Mouse (Mus musculus) kidney, embryonic 16.5 days (tissue): ENCODE data around the gene Dnhd1. TPM values are rescaled to one million over a fixed set of nuclear protein-coding genes. Genes with fewer than 3 reads are reported as not detected.
"Not testable (repeated sequence)": the region's sequence is repeated elsewhere in the genome, so short reads cannot be mapped to it uniquely, and the experiment has no call there.

Experiments used
- ATAC-seq: fragments of 200-750 bp; cut with Nextera tagmentation; 2 replicates; pipeline ENCODE4 v1.8.0; 2017; ENCODE audit warnings: moderate TSS enrichment; ENCODE audit not compliant: low FRiP score, low TSS enrichment
- H3K27ac ChIP-seq: fragments of 300-500 bp; sonication (generic); 2 replicates; pipeline ENCODE4 v1.5.1; 2014; ENCODE audit warnings: low read length
- H3K27me3 ChIP-seq: fragments of 300-500 bp; sonication (generic); 2 replicates; pipeline ENCODE4 v1.6.1; 2014; ENCODE audit warnings: low read length, control low read depth, mixed read lengths; ENCODE audit not compliant: insufficient read depth
- H3K36me3 ChIP-seq: fragments of 300-500 bp; sonication (generic); 2 replicates; pipeline ENCODE4 v1.6.1; 2014; ENCODE audit warnings: low read length, control low read depth, mixed read lengths; ENCODE audit not compliant: insufficient read depth
- H3K4me1 ChIP-seq: fragments of 300-500 bp; sonication (generic); 2 replicates; pipeline ENCODE4 v1.6.1; 2014; ENCODE audit warnings: low read length, control low read depth, mixed read lengths; ENCODE audit not compliant: insufficient read depth
- H3K4me2 ChIP-seq: fragments of 300-500 bp; sonication (generic); replicated peaks from 2 replicates; pipeline ENCODE4 v1.6.1; 2014; ENCODE audit warnings: low read depth, low read length
- H3K4me3 ChIP-seq: fragments of 300-500 bp; sonication (generic); 2 replicates; pipeline ENCODE4 v1.5.1; 2014; ENCODE audit warnings: mild to moderate bottlenecking, low read length
- H3K9ac ChIP-seq: fragments of 300-500 bp; sonication (generic); replicated peaks from 2 replicates; pipeline ENCODE4 v1.6.1; 2014; ENCODE audit warnings: low read length
- H3K9me3 ChIP-seq: fragments of 300-500 bp; sonication (generic); 2 replicates; pipeline ENCODE4 v1.6.1; 2016; ENCODE audit warnings: low read length, control low read depth
- WGBS: fragments of 180-500 bp; shearing (Covaris S2); extraction: QIAGEN DNeasy Blood & Tissue Kit; methylation state at CpG from one replicate; pipeline ENCODE4 v1.1.7; 2014; 5-methylcytosine and 5-hydroxymethylcytosine counted together
- polyA plus RNA-seq: library from polyadenylated mRNA; unstranded; fragments of >200 nt; fragmentation: Nextera tagmentation; extraction: Ambion mirVana; gene quantifications from 2 replicates; pipeline ENCODE4 v1.2.1, GENCODE M21; 2015

Gene Dnhd1
- polyA plus RNA-seq, 1 experiment from 2014 or later, result 1.7 TPM

- Histone ChIP-seq H3K36me3 (peaks cover 48% of the 10 kb centered on the region), H3K4me3 (peak within 1 kb of the TSS; percentile 72), H3K27me3 (no peaks in the 10 kb centered on the region), H3K27ac (peak within 1 kb of the TSS; percentile 95), H3K9ac (peak within 1 kb of the TSS; percentile 85), H3K4me2 (peak within 1 kb of the TSS; percentile 79), H3K9me3 (no peaks in the 10 kb centered on the region), H3K4me1 (peaks cover 36% of the 10 kb centered on the region)
- peak; percentile 1; the same call in 1 of the 2 replicates for ATAC-seq
- under 1% methylated on average over 30 of the region's 30 CpGs for WGBS
These were observed 86.4 kb downstream of the Dnhd1 start, which contains the start of gene Rrp8 for GRCm38 (mm10) chr7:105736911-105737521. Rrp8 (minus strand) TSS chr7:105737385.

- Histone ChIP-seq H3K9me3 (no peaks in the 10 kb centered on the region), H3K9ac (peak overlapping the region; percentile 85), H3K4me2 (peak overlapping the region; percentile 79), H3K4me1 (peaks cover 36% of the 10 kb centered on the region), H3K27me3 (no peaks in the 10 kb centered on the region), H3K4me3 (peak overlapping the region; percentile 72), H3K36me3 (peaks cover 47% of the 10 kb centered on the region), H3K27ac (peak overlapping the region; percentile 83)
- 23% methylated on average over 3 of the region's 3 CpGs for WGBS
- ATAC-seq, result no peak
These were observed 87.0 kb downstream of the Dnhd1 start for GRCm38 (mm10) chr7:105737648-105738047.

DNA sequence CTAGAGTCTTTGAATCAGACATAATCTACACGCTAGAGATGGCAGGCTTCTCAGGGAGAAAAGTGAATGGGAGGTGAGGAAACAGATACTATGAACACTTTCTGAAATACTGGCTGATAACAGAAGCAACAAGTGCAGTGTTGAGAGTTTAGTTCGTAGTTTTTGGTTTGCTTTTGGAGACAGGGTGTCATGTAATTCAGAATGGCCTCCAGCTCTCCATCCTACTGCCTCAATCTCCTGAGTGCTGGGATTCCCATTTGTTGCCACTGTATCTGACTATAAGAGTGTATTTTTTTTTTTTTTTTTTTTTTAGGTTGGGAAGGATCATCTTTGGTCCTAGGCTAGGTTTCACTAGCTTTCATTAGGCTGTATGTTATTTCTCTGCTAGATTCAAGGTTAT, 87.7 kb downstream of the Dnhd1 start:
- Histone ChIP-seq H3K4me3 (peak overlapping the region; percentile 72), H3K4me2 (peak overlapping the region; percentile 79), H3K9ac (peak overlapping the region; percentile 53; the same call in 1 of the 2 replicates), H3K36me3 (peaks cover 45% of the 10 kb centered on the region), H3K27me3 (no peaks in the 10 kb centered on the region), H3K27ac (peak overlapping the region; percentile 95), H3K9me3 (no peaks in the 10 kb centered on the region), H3K4me1 (peaks cover 41% of the 10 kb centered on the region)
- ATAC-seq, result no peak
- 78% methylated on average over 2 of the region's 2 CpGs for WGBS

DNA sequence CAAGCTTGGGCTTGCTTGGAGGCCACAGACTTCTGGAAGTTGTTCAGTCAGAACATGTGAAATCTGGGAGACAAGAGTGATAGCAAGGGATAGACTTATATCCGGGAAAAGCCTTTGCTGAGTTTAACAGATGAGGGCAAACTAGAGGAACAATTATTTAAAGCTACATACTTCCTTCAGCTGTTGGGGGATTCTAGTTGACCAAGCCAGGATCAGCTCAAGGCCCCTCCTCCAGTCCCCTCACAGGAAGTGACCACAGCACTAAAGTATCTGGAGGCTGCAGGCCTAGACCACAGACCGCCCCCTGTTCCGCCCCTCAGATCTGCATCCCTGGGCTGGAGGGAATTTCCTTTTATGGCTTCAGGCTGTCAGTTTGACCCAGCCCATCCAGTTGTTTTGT, 88.3 kb downstream of the Dnhd1 start:
- H3K4me2 ChIP-seq, result peak overlapping the region; percentile 79
- H3K36me3 ChIP-seq, result peaks cover 38% of the 10 kb centered on the region
- peak; percentile 83 for ATAC-seq
- peak overlapping the region; percentile 53 for H3K9ac ChIP-seq
- H3K4me1 ChIP-seq, result peaks cover 46% of the 10 kb centered on the region
- no peaks in the 10 kb centered on the region for H3K9me3 ChIP-seq
- H3K27me3 ChIP-seq, result no peaks in the 10 kb centered on the region
- H3K27ac ChIP-seq, result peak overlapping the region; percentile 95
- H3K4me3 ChIP-seq, result peak overlapping the region; percentile 72
- 9% methylated on average over 3 of the region's 3 CpGs for WGBS

DNA sequence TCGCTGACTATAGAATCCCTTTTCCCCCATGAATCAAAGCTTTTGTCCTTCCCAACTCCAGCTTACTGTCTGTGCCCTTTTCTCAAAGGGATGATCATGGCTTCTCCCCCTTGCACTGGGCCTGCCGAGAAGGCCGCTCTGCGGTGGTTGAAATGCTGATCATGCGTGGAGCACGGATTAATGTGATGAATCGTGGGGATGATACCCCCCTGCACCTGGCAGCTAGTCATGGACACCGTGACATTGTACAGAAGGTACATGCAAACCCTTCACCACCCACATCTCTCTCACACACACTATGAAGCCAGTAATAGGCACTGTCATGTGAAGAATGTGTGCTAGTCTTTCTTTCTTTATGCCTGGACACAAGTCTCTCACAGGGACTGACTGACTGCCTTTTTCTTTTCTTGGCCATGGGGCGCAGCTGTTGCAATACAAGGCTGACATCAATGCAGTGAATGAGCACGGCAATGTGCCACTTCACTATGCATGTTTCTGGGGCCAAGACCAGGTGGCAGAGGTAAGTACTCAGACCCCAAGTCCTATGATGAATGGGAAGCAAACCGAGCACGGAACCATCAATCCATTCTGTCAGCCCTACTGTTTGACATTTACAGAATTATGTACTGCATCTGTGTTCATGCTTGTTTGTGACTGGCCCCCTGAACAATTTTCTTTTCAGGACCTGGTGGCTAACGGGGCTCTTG, 89.6 kb downstream of the Dnhd1 start:
- H3K9ac ChIP-seq, result no peak overlapping the region
- 89% methylated on average over 13 of the region's 13 CpGs for WGBS
- H3K27ac ChIP-seq, result no peak overlapping the region
- no peaks in the 10 kb centered on the region for H3K27me3 ChIP-seq
- H3K36me3 ChIP-seq, result peaks cover 30% of the 10 kb centered on the region
- peaks cover 42% of the 10 kb centered on the region for H3K4me1 ChIP-seq
- H3K4me3 ChIP-seq, result no peak overlapping the region
- ATAC-seq, result no peak
- no peak overlapping the region for H3K4me2 ChIP-seq
- no peaks in the 10 kb centered on the region for H3K9me3 ChIP-seq

DNA sequence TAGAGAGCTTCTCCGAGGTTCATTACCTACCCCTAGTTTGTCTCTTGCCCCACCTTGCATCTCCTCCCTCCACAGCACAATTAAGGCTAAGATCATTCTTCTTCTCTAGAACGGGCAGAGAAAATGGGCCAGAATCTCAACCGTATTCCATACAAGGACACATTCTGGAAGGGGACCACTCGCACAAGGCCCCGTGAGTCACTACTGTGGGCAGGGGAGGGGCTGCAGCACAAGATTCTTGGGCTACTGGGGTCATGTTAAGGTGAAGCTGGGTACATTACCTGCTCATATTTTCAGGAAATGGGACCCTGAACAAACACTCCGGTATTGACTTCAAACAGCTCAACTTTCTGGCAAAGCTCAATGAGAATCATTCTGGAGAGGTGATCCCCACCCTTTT, 90.2 kb downstream of the Dnhd1 start:
- no peaks in the 10 kb centered on the region for H3K9me3 ChIP-seq
- ATAC-seq, result no peak
- 79% methylated on average over 6 of the region's 6 CpGs for WGBS

GRCm38 (mm10) chr7:105741978-105742377, 91.4 kb downstream of the Dnhd1 start:
- H3K27me3 ChIP-seq, result no peaks in the 10 kb centered on the region
- peaks cover 38% of the 10 kb centered on the region for H3K4me1 ChIP-seq
- no peak overlapping the region for H3K4me3 ChIP-seq
- ATAC-seq, result no peak
- no peak overlapping the region for H3K27ac ChIP-seq
- peaks cover 38% of the 10 kb centered on the region for H3K36me3 ChIP-seq
- no peaks in the 10 kb centered on the region for H3K9me3 ChIP-seq
- H3K4me2 ChIP-seq, result no peak overlapping the region
- no peak overlapping the region for H3K9ac ChIP-seq
- WGBS, result 93% methylated on average over 9 of the region's 9 CpGs

More for the DNA sequence above, 90.2 kb downstream of the Dnhd1 start:
- Histone ChIP-seq H3K9ac (no peak overlapping the region), H3K27ac (no peak overlapping the region), H3K36me3 (peaks cover 30% of the 10 kb centered on the region), H3K4me1 (peaks cover 38% of the 10 kb centered on the region), H3K4me3 (no peak overlapping the region), H3K27me3 (no peaks in the 10 kb centered on the region), H3K4me2 (no peak overlapping the region)

DNA sequence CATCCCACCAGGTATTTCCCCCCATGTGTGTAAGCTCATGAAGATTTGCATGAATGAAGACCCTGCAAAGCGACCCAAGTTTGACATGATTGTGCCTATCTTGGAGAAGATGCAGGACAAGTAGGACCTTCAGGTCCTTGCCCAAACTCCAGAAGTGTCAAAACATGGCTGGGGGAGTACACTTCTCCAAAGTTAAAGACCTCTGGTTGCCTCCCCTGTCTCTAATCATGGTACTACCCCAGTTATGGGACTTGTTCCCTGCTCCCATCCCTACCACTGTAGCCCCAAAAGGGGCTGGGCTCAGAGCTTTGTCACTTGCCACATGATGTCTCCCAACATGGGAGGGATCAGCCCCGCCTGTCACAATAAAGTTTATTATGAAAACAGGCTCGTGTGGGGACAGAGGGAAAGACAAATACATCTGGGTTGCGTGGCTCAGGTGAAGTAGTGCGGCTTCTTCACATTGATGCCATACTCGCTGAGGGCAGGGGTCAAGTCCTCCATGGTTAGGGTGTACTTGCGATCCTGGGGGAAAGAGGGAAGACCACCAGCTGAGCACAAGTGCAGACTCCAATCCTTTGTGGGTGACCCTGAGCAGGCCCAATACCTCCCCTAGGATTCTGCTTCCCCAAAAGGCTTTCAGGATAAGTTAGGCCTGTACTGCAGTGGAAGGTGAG, 92.0 kb downstream of the Dnhd1 start:
- H3K4me1 ChIP-seq, result peaks cover 35% of the 10 kb centered on the region
- H3K27me3 ChIP-seq, ATAC-seq, H3K9ac ChIP-seq, H3K27ac ChIP-seq, H3K9me3 ChIP-seq, H3K4me2 ChIP-seq: not testable (repeated sequence)
- 80% methylated on average over 7 of the region's 7 CpGs for WGBS
- H3K36me3 ChIP-seq, result peaks cover 38% of the 10 kb centered on the region
- H3K4me3 ChIP-seq, result peak overlapping the region; percentile 86; the same call in 1 of the 2 replicates

DNA sequence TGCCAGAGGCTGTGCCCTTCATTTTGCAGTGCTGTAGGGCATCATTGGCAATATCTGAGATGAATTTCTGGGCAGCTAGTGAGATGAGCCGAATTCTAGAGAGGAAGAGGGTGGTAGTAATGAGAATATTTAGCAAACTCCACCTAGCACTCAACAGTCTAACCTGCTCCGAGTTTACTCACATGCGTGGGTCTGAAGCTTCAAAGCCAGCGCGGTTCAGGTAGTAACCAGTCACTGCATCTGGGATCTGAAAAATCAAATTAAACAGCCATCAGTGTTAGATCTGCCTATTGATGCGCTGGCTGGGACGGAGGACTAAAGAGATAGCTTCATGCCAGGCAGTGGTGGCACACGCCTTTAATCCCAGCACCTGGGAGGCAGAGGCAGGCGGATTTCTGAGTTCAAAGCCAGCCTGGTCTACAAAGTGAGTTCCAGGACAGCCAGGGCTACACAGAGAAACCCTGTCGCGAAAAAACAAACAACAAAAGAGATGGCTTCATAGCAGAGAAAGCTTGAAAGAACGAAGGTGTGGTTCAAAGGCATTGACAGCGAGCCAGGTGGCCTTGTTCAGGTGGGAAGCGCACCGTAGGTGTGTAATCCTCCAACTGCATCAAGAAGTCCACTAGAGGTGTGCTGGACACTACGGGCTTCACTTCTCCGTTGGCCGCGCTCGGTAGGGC, 92.8 kb downstream of the Dnhd1 start:
- H3K4me1 ChIP-seq, result peaks cover 28% of the 10 kb centered on the region
- ATAC-seq, H3K9me3 ChIP-seq, H3K27me3 ChIP-seq: not testable (repeated sequence)
- 37% methylated on average over 20 of the region's 20 CpGs for WGBS
- peak overlapping the region; percentile 94 for H3K9ac ChIP-seq
- H3K36me3 ChIP-seq, result peaks cover 40% of the 10 kb centered on the region
- peak overlapping the region; percentile 80; the same call in 1 of the 2 replicates for H3K27ac ChIP-seq
- peak overlapping the region; percentile 86 for H3K4me3 ChIP-seq
- peak overlapping the region; percentile 81 for H3K4me2 ChIP-seq
